Mouse (Mus musculus) forebrain, embryonic 11.5 days (tissue): ENCODE results near the gene Clstn1. TPM values are rescaled to one million over a fixed set of nuclear protein-coding genes. Genes with fewer than 3 reads are reported as not detected.

Experiments used
- ATAC-seq: fragments of 200-750 bp; cut with Nextera tagmentation; replicated peaks from 2 replicates; pipeline ENCODE4 v1.8.0; 2017; ENCODE audit warnings: moderate TSS enrichment; ENCODE audit not compliant: low FRiP score
- DNase-seq: peaks from one replicate; pipeline ENCODE4 v3.0.0-alpha.2; 2017; ENCODE audit warnings: low spot score
- H3K27ac ChIP-seq: fragments of 300-500 bp; sonication (generic); 2 replicates; pipeline ENCODE4 v1.5.1; 2014; ENCODE audit warnings: low read depth, low read length
- H3K27me3 ChIP-seq: fragments of 300-500 bp; sonication (generic); 2 replicates; pipeline ENCODE4 v1.6.1; 2014; ENCODE audit warnings: mild to moderate bottlenecking, low read length, mixed read lengths; ENCODE audit not compliant: control insufficient read depth, insufficient read depth
- H3K36me3 ChIP-seq: fragments of 300-500 bp; sonication (generic); 2 replicates; pipeline ENCODE4 v1.6.1; 2014; ENCODE audit warnings: mild to moderate bottlenecking, low read length, moderate library complexity, mixed read lengths; ENCODE audit not compliant: control insufficient read depth, insufficient read depth
- H3K4me1 ChIP-seq: fragments of 300-500 bp; sonication (generic); replicated peaks from 2 replicates; pipeline ENCODE4 v1.6.1; 2014; ENCODE audit warnings: low read length, mixed read lengths; ENCODE audit not compliant: control insufficient read depth, insufficient read depth
- H3K4me2 ChIP-seq: fragments of 300-500 bp; sonication (generic); 2 replicates; pipeline ENCODE4 v1.6.1; 2014; ENCODE audit warnings: low read depth, mild to moderate bottlenecking, low read length, moderate library complexity, mixed read lengths; ENCODE audit not compliant: severe bottlenecking
- H3K4me3 ChIP-seq: fragments of 300-500 bp; sonication (generic); 2 replicates; pipeline ENCODE4 v1.5.1; 2014; ENCODE audit warnings: low read depth, low read length
- H3K9ac ChIP-seq: fragments of 300-500 bp; sonication (generic); 2 replicates; pipeline ENCODE4 v1.6.1; 2014; ENCODE audit warnings: low read length
- H3K9me3 ChIP-seq: fragments of 300-500 bp; sonication (generic); 2 replicates; pipeline ENCODE4 v1.6.1; 2016; ENCODE audit warnings: low read length, mixed read lengths; ENCODE audit not compliant: control insufficient read depth
- WGBS: fragments of 180-500 bp; shearing (Covaris S2); extraction: QIAGEN DNeasy Blood & Tissue Kit; methylation state at CpG from one replicate; pipeline ENCODE4 v1.1.7; 2014; 5-methylcytosine and 5-hydroxymethylcytosine counted together
- polyA plus RNA-seq: library from polyadenylated mRNA; unstranded; fragments of >200 nt; fragmentation: Nextera tagmentation; extraction: Ambion mirVana; gene quantifications from 2 replicates; pipeline ENCODE4 v1.2.1, GENCODE M21; 2014

The Clstn1 gene
- polyA plus RNA-seq: 48.1 and 48.4 TPM in 2 replicates

DNA sequence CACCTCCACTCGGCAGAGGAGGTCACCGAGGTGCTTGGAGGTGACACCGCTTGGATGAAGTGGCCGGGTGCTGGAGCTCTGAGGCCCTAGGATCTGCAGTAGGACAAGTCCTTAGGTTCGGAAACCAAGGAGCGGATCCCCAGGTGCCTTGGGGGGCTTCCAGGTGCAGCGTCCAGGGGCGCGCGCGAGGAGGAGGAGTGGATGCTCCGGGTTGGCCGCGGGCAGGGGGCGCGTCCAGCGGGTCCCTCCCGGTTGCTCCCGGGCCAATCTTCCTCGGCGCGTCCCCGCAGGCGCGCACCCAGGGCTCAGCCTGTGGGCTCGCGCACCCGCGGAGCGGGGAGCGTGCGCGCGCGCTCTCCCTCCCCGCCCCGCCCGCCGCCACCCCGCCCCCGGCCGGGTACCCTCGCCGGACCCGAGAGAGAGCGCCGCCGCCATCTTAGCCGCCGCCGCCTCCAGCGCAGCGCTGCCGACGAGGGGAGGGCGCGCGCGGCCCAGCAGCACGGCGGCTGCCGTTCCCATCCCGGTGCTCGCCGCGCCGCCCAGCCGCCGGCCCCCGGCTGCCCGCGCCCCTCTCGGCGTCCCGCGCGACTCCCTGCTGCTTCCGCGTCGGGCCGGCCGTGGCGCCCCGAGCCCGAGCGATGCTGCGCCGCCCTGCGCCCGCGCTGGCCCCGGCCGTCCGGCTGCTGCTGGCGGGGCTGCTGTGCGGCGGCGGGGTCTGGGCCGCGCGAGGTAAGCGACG is at the start of gene Clstn1:
Gene Clstn1, plus strand, starts transcription at position 425 of the 739 bp plus-strand sequence.
- Histone ChIP-seq H3K9ac (peak within 1 kb of the TSS; percentile 92), H3K27me3 (peaks cover 4% of the 10 kb centered on the region; the same call in 1 of the 2 replicates), H3K4me2 (peak within 1 kb of the TSS; percentile 99), H3K9me3 (no peaks in the 10 kb centered on the region), H3K4me1 (peaks cover 9% of the 10 kb centered on the region; the same call in 1 of the 2 replicates), H3K36me3 (no peaks in the 10 kb centered on the region), H3K4me3 (peak within 1 kb of the TSS; percentile 92), H3K27ac (no peak within 1 kb of the TSS)
- ATAC-seq (peak; percentile 81), DNase-seq (peak; percentile 92)
- under 1% methylated on average over 74 of the region's 103 CpGs for WGBS

- no peak overlapping the region for H3K9ac ChIP-seq
- 88% methylated on average over 8 of the region's 8 CpGs for WGBS
- no peak overlapping the region for H3K4me2 ChIP-seq
- no peaks in the 10 kb centered on the region for H3K36me3 ChIP-seq
- no peak overlapping the region for H3K27ac ChIP-seq
- no peaks in the 10 kb centered on the region for H3K4me1 ChIP-seq
- no peak overlapping the region for H3K4me3 ChIP-seq
- no peak for DNase-seq
- no peaks in the 10 kb centered on the region for H3K27me3 ChIP-seq
- no peak for ATAC-seq
- H3K9me3 ChIP-seq: no peaks in the 10 kb centered on the region
Measured at GRCm38 (mm10) chr4:149539441-149539840, 46.8 kb upstream of the Clstn1 start.

DNA sequence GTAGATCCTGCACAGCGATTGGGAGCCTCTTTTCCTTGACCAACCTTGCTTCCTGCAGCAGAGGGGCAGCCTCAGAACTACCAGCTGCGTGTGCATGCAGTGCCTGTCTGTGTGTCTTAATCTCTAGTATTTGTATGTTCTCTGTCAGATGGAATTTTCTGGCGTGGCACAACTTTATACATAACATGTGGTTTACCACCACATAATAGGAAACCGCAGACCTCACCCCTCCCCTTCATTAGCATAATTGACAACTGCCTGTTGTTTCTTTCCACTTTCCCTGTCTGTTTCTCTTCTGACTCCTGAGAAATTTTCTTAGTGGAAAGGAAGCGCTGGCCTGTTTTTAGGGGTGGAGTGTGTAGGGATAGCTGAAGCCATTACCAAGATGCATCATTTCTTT is 44.3 kb upstream of the Clstn1 start:
- no peak overlapping the region for H3K9ac ChIP-seq
- no peak overlapping the region for H3K27ac ChIP-seq
- no peak overlapping the region for H3K4me2 ChIP-seq
- DNase-seq: no peak
- ATAC-seq: no peak
- H3K4me1 ChIP-seq: no peaks in the 10 kb centered on the region
- no peak overlapping the region for H3K4me3 ChIP-seq
- 74% methylated on average over 5 of the region's 5 CpGs for WGBS
- no peaks in the 10 kb centered on the region for H3K36me3 ChIP-seq
- H3K27me3 ChIP-seq: no peaks in the 10 kb centered on the region
- H3K9me3 ChIP-seq: no peaks in the 10 kb centered on the region

DNA sequence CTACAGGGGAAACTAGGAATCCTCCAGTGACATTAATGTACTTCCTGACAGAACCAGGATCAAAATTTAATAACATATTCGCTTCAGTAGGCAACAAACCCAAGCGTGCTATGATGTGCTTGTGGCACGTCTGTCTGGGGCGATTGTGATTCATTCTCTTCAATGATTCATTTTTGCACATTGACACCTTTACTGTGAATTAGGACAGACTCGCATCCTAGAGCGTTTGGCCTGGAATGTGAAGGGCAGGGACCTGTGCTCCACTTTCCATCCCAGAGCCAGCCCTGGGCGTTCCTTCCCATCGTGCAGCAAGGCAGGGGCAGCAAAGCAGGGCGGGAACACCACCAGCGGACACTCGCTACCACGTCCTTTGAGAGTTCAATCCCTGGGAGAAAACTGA is 43.8 kb upstream of the Clstn1 start:
- 0 out of 2 replicates have a peak, but pooled peaks have one; percentile 24 for ATAC-seq
- WGBS: 82% methylated on average over 12 of the region's 12 CpGs
- no peak overlapping the region for H3K27ac ChIP-seq

GRCm38 (mm10) chr4:149542927-149543553 is 43.2 kb upstream of the Clstn1 start:
- H3K27ac ChIP-seq: no peak overlapping the region
- peak; percentile 42; the same call in 1 of the 2 replicates for ATAC-seq
- DNase-seq: peak; percentile 90
- H3K27me3 ChIP-seq: no peaks in the 10 kb centered on the region
- H3K9me3 ChIP-seq: no peaks in the 10 kb centered on the region
- H3K4me2 ChIP-seq: no peak overlapping the region
- no peaks in the 10 kb centered on the region for H3K4me1 ChIP-seq
- no peak overlapping the region for H3K9ac ChIP-seq
- H3K36me3 ChIP-seq: no peaks in the 10 kb centered on the region
- no peak overlapping the region for H3K4me3 ChIP-seq
- 51% methylated on average over 10 of the region's 10 CpGs for WGBS

More for the DNA sequence above, 43.8 kb upstream of the Clstn1 start:
- H3K4me2 ChIP-seq: no peak overlapping the region
- no peaks in the 10 kb centered on the region for H3K27me3 ChIP-seq
- no peaks in the 10 kb centered on the region for H3K36me3 ChIP-seq
- no peaks in the 10 kb centered on the region for H3K9me3 ChIP-seq
- no peak overlapping the region for H3K9ac ChIP-seq
- no peak for DNase-seq
- no peak overlapping the region for H3K4me3 ChIP-seq
- no peaks in the 10 kb centered on the region for H3K4me1 ChIP-seq

DNA sequence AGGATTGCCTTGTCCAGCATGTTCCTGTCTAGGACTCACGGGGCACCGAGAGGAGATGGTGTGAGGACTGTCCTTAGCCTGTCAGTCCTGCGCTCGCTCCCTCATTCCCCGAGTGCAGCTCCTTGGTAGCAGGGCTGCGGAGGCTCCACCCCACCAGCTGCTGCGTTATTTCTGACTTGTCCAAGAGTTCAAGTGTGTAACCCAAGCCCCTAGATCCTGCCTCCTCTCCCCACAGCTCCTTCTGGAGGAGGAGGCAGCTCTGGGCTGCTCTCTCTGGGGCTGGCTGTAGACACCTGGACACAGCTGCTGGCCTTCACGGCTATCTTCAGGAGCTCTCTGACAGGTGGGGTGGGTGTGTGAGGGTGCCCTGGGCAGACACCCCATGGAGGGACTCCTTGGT is 41.4 kb upstream of the Clstn1 start:
- DNase-seq: no peak
- no peaks in the 10 kb centered on the region for H3K27me3 ChIP-seq
- no peak overlapping the region for H3K4me2 ChIP-seq
- no peak overlapping the region for H3K4me3 ChIP-seq
- no peaks in the 10 kb centered on the region for H3K36me3 ChIP-seq
- WGBS: 91% methylated on average over 8 of the region's 8 CpGs
- no peak overlapping the region for H3K27ac ChIP-seq
- ATAC-seq: no peak
- H3K9ac ChIP-seq: no peak overlapping the region
- H3K9me3 ChIP-seq: no peaks in the 10 kb centered on the region
- H3K4me1 ChIP-seq: no peaks in the 10 kb centered on the region

DNA sequence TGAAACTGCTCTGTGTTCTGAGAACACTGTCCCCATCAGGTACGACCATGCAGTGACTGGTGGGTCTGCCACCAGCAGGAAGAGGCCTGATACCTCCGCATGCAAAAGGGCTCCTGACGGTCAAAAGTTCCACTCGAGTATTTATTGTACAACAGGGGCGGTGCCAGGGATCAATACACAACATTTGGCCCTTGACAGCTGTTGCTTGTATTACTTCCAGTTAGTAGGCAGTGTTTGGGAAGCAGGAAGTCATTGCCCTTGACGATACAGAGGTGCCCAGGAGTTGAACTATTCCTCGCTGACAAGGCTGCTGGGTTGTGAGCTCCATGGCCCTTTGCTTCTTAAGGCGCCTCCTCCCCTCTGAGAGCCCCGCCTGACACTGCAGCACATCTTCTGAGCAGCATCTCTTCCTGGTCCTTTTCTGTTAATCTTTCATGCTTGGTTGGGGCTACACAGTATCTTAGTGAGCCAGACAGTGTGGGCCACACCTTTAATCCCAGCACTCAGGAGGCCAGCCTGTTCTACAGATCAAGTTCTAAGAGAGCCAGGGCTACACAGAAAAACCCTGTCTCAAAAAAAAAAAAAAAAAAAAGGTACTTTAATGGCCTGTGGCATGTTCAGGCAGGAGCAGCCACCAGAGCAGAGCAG is 39.3 kb upstream of the Clstn1 start:
- H3K4me3 ChIP-seq: no peak overlapping the region
- DNase-seq (no peak), ATAC-seq (no peak)
- 89% methylated on average over 9 of the region's 9 CpGs for WGBS
- H3K9ac ChIP-seq: no peak overlapping the region
- H3K36me3 ChIP-seq: no peaks in the 10 kb centered on the region
- no peaks in the 10 kb centered on the region for H3K4me1 ChIP-seq
- H3K9me3 ChIP-seq: no peaks in the 10 kb centered on the region
- H3K4me2 ChIP-seq: no peak overlapping the region
- H3K27me3 ChIP-seq: no peaks in the 10 kb centered on the region
- no peak overlapping the region for H3K27ac ChIP-seq

- no peak overlapping the region for H3K4me2 ChIP-seq
- H3K9ac ChIP-seq: no peak overlapping the region
- H3K4me3 ChIP-seq: no peak overlapping the region
- no peaks in the 10 kb centered on the region for H3K4me1 ChIP-seq
- no peak overlapping the region for H3K27ac ChIP-seq
- H3K9me3 ChIP-seq: no peaks in the 10 kb centered on the region
- DNase-seq (no peak), ATAC-seq (no peak)
- H3K36me3 ChIP-seq: no peaks in the 10 kb centered on the region
- H3K27me3 ChIP-seq: no peaks in the 10 kb centered on the region
- 83% methylated on average over 6 of the region's 6 CpGs for WGBS
Measured at GRCm38 (mm10) chr4:149547523-149547922, 38.7 kb upstream of the Clstn1 start.
